Mouse (Mus musculus) cortical plate, adult 2 months (tissue): ENCODE measurements around the gene Msl1.
A peak's percentile ranks its signal among the peaks of the same experiment; 100 is the strongest.

ENCODE experiments used
- CTCF ChIP-seq: fragments of 200-500 bp; IDR thresholded peaks from 2 replicates; pipeline ENCODE4 v1.5.1; 2011; ENCODE audit warnings: mild to moderate bottlenecking, control low read depth, low read length; ENCODE audit not compliant: insufficient read depth; ENCODE audit errors: extremely low read depth
- POLR2A ChIP-seq: fragments of 200-500 bp; IDR thresholded peaks from 2 replicates; pipeline ENCODE4 v1.6.1; 2011; ENCODE audit warnings: mild to moderate bottlenecking, low read length, control low read depth; ENCODE audit not compliant: insufficient read depth; ENCODE audit errors: extremely low read depth

GRCm38 (mm10) chr11:98747804-98748505 is 47.4 kb upstream of the Msl1 start:
- no peak for TF ChIP-seq CTCF
- 0 out of 2 replicates have a peak, but pooled peaks have one; percentile 22 for TF ChIP-seq POLR2A
